Mouse (Mus musculus) A20 (cell line): ENCODE data around the gene Wars.
"Not testable (repeated sequence)": the region's sequence is repeated elsewhere in the genome, so short reads cannot be mapped to it uniquely, and the experiment has no call there.

Experiments used
- DNase-seq: peaks from one replicate; pipeline ENCODE4 v3.0.0-alpha.2; 2011; ENCODE audit warnings: low read depth, low spot score

Gene Wars

GRCm38 (mm10) chr12:108857109-108857508 is 36.9 kb downstream of the Wars start:
- DNase-seq: no peak

- no peak for DNase-seq
These were observed 37.8 kb downstream of the Wars start for GRCm38 (mm10) chr12:108856186-108856585.

- no peak for DNase-seq
These were observed 38.9 kb downstream of the Wars start for GRCm38 (mm10) chr12:108855081-108855480.

GRCm38 (mm10) chr12:108852822-108853221 is 41.2 kb downstream of the Wars start:
- DNase-seq: no peak

- DNase-seq: no peak
These were observed 43.1 kb downstream of the Wars start for GRCm38 (mm10) chr12:108850886-108851285.

GRCm38 (mm10) chr12:108850129-108850528 is 43.8 kb downstream of the Wars start:
- no peak for DNase-seq

- no peak for DNase-seq
These were observed 44.4 kb downstream of the Wars start for GRCm38 (mm10) chr12:108849488-108850022.

GRCm38 (mm10) chr12:108848033-108848432 is 45.9 kb downstream of the Wars start:
- DNase-seq: not testable (repeated sequence)

- DNase-seq: no peak
These were observed 51.3 kb downstream of the Wars start for GRCm38 (mm10) chr12:108842663-108843062.

GRCm38 (mm10) chr12:108841181-108841580 is 52.8 kb downstream of the Wars start:
- DNase-seq: no peak

GRCm38 (mm10) chr12:108836722-108837121 is 57.3 kb downstream of the Wars start:
- DNase-seq: no peak

GRCm38 (mm10) chr12:108835840-108836409 is 58.0 kb downstream of the Wars start, which contains the start of the genes Slc25a29 and Slc25a47:
Gene Slc25a29 (minus strand): TSS chr12:108835883.
Gene Slc25a47 (plus strand): TSS chr12:108836046.
- DNase-seq: peak; percentile 96

GRCm38 (mm10) chr12:108835208-108835839 is 58.6 kb downstream of the Wars start:
- DNase-seq: no peak

- DNase-seq: no peak
These were observed 59.2 kb downstream of the Wars start for GRCm38 (mm10) chr12:108834786-108835185.

GRCm38 (mm10) chr12:108834337-108834736 is 59.6 kb downstream of the Wars start:
- no peak for DNase-seq

GRCm38 (mm10) chr12:108833408-108833807 is 60.6 kb downstream of the Wars start:
- DNase-seq: no peak

- DNase-seq: no peak
These were observed 61.1 kb downstream of the Wars start for GRCm38 (mm10) chr12:108832851-108833250.

GRCm38 (mm10) chr12:108831966-108832643 is 61.9 kb downstream of the Wars start:
- DNase-seq: no peak

- no peak for DNase-seq
These were observed 63.6 kb downstream of the Wars start for GRCm38 (mm10) chr12:108830358-108830757.

GRCm38 (mm10) chr12:108829636-108830035 is 64.3 kb downstream of the Wars start:
- no peak for DNase-seq

GRCm38 (mm10) chr12:108827641-108828040 is 66.3 kb downstream of the Wars start:
- DNase-seq: no peak

- no peak for DNase-seq
These were observed 66.9 kb downstream of the Wars start for GRCm38 (mm10) chr12:108826958-108827535.
